Mouse (Mus musculus): ENCODE results near the gene Fhdc1.

DNA sequence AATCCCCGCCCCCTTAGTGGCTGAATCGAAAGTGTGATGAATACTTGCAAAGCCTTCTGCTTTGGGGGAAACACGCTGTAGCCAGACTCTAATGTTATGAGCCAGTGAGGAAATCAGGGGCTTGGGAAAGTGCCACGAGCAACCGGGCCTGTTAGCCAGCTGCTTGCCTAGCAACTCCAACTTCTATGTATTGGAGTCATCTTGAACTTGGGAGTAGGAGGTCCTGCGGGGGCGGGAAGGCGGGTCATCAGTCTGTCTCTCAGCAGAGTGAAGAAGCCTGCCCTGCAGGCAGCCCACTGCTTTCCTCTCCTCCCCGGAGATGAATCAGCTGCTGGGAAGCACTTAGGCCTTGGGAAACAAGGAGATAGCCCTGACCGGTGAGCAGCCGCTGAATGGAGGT is 42.1 kb downstream of the Fhdc1 start:
- TF ChIP-seq TAL1 (IDR thresholded peaks at IDR 0.05; ENCODE audit: low read length), result no peak
- no peak for TF ChIP-seq GATA1 (IDR thresholded peaks at IDR 0.05; ENCODE audit: low read length)
